Mouse (Mus musculus) cerebellum, adult 9-11 months (tissue): ENCODE data around the gene Defa28.
"Not testable (repeated sequence)": the region's sequence is repeated elsewhere in the genome, so short reads cannot be mapped to it uniquely, and the experiment has no call there.

ENCODE experiments used
- DNase-seq: peaks from one replicate; pipeline ENCODE4 v3.0.0; 2022

Defa28 gene

DNA sequence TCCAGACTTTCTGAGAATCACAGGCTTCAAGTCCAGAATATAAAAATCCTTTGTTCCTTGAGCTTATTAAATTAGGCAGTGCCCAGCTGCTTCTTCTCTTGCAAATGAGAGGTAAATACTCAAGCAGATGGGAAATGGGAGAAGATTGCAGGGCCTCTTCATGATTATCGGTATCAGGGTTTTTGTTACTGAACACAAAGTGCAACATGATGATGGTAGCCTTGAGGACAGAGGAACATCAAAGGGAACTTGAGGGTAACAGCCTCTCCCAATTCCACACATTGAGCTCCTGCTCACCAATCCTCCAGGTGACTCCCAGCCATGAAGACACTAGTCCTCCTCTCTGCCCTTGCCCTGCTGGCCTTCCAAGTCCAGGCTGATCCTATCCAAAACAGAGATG lies at the start of gene Defa28:
Gene Defa28, plus strand, starts transcription at position 301 of the 400 bp plus-strand sequence.
- not testable (repeated sequence) for DNase-seq

DNA sequence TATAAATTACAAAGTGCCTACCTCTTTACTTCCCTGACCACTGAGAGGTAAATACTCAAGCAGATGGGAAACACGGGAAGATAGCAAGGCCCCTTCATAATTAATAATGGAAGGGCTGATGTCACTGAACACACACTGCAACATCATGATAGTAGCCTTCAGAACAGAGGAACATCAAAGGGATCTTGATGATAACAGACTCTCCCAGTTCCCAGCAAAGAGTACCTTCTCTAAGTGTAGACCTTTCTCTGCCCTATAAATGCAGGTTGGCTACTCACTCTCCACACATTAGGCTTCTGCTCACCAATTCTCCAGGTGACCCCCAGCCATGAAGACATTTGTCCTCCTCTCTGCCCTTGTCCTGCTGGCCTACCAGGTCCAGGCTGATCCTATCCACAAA lies 17.7 kb upstream of the Defa28 start, which contains the start of gene Defa37:
Gene Defa37, plus strand, starts transcription at position 301 of the 400 bp plus-strand sequence.
- not testable (repeated sequence) for DNase-seq

DNA sequence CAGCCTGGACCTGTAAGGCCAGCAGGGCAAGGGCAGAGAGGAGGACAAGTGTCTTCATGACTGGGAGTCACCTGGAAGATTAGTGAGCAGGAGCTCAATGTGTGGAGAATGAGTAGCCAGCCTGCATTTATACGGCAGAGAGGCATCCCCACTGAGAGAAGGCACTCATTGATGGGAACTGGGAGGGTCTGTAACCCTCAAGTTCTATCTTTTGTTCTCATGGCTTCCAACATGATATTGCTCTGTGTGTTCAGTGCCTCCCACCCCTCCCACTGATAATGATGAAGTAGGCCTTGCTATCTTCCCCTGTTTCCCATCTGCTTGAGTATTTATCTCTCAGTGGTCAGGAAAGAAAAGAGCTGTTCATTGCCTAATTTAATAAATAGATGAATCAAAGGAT lies 11.6 kb downstream of the Defa28 start, which contains the start of gene Gm7861:
Gene Gm7861, minus strand, starts transcription at position 101 of the 400 bp plus-strand sequence.
- DNase-seq = not testable (repeated sequence)

DNA sequence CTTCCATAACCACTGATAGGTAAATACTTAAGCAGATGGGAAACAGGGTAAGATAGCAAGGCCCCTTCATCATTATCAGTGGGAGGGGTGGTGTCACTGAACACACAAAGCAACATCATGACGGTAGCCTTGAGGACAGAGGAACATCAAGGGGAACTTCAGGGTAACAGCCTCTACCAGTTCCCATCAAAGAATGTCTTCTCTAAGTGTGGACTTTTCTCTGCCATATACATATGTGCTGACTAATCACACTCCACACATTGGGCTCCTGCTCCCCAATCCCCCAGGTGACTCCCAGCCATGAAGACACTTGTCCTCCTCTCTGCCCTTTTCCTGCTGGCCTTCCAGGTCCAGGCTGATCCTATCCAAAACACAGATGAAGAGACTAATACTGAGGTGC lies 35.1 kb downstream of the Defa28 start, which contains the start of gene Defa26:
Gene Defa26, plus strand, starts transcription at position 301 of the 400 bp plus-strand sequence.
- not testable (repeated sequence) for DNase-seq
